Mouse (Mus musculus) Patski (cell line): ENCODE data around the gene Mta3. TPM values are rescaled to one million over a fixed set of nuclear protein-coding genes. Genes with fewer than 3 reads are reported as not detected.

Experiments
- ATAC-seq: fragments of 100-300 bp; one replicate; pipeline ENCODE4 v1.8.0; 2021
- CTCF ChIA-PET: fragments of 350-600 bp; sonication (Branson Sonifier 250); formaldehyde crosslinking; loops from one replicate; lab custom pipeline; 2022; ENCODE audit warnings: inconsistent platforms; lab: Charles Lee
- POLR2A ChIA-PET: fragments of 350-600 bp; sonication (Branson Sonifier 250); formaldehyde crosslinking; loops from one replicate; lab custom pipeline; 2022; ENCODE audit warnings: antibody characterized with exemption, inconsistent platforms; lab: Charles Lee
- DNase-seq: peaks from one replicate; pipeline ENCODE4 v3.0.0-alpha.2; 2011; ENCODE audit warnings: low read depth, low spot score
- H3K27me3 ChIP-seq: fragments of 371-371 bp; one replicate; pipeline ENCODE4 v1.5.1; 2021
- CTCF ChIP-seq: fragments of 100-300 bp; IDR thresholded peaks from one replicate; pipeline ENCODE4 v1.5.1; 2021
- in situ Hi-C: fragments of 300-500 bp; cut with MboI; formaldehyde crosslinking; loops from 3 replicates; pipeline ENCODE4 v1.11.1; 2018; ENCODE audit warnings: low pct_unique_long_range_greater_than_20kb, mixed read lengths
- polyA plus RNA-seq: library from polyadenylated mRNA; unstranded; gene quantifications from one replicate; pipeline ENCODE4 v1.2.3, GENCODE M21; 2021

The Mta3 gene
- polyA plus RNA-seq, 1 experiment from 2014 or later: 50.7 TPM

DNA sequence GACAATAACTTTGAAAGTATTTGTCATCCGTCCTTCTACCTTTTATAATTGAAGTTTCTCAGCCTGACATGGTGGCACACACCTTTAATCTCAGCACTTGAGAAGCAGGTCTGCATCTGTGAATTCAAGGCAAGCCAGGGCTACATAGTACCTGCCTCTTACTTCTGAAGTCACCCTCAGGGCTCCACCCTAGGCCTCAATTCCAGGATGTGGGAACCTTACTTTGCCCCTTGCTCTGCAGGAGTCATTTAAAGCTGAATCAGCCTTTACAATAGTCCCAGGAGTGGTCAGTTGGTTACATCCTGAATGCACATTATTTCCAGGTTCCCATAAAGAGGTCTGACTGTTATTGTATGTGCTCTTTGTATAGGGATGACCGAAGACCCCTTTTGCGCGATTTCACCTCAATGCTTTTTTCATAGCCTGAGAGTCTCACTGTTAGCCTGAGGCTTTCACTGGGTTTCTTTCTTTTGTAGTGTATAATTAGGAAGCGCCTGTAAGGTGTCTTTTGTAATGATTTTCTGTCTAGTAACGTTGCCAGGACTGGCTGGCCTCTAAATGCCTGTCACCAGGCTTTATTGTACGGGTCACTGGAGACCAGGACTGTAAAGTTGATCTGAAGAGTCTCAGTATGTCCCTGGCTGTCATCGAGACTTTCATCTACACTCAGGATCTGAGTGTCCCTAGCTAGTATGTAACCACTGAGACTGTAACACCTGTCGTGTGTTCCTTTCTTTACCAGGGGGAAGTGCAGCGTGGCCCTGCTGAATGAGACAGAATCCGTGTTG is 47.3 kb downstream of the Mta3 start:
- DNase-seq: no peak
- no peak for ATAC-seq
- CTCF ChIA-PET: no interaction called here
- POLR2A ChIA-PET: no interaction called here
- no peaks in the 10 kb centered on the region for H3K27me3 ChIP-seq
- in situ Hi-C loops: no loop called here
- TF ChIP-seq CTCF: no peak

DNA sequence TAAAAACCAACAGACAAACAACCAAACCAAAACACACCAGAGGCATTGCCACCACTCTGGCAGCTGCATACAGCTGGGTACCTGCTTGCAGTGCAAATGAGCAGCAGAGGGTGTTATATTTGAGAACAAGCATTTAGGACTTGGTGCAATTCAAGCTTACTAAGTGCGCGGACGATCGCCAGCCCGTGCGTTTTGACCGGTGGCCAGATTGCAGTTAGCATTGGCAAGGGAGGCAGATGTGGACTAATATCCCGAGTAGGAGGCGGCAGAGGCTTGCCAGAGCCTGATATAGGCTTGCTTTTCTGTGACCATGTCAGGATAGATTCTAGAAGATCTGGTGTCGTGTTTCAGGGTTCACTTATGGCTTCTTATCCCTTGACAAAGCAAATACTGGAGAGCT is 52.1 kb downstream of the Mta3 start:
- CTCF ChIA-PET: interaction anchor here (0.6 kb wide), 1 partner anchor 25 kb away, joined by 3 read pairs; no protein-coding TSS in a partner anchor
- POLR2A ChIA-PET: no interaction called here
- no peaks in the 10 kb centered on the region for H3K27me3 ChIP-seq
- DNase-seq (no peak), ATAC-seq (no peak)
- in situ Hi-C loops: no loop called here
- TF ChIP-seq CTCF: no peak

DNA sequence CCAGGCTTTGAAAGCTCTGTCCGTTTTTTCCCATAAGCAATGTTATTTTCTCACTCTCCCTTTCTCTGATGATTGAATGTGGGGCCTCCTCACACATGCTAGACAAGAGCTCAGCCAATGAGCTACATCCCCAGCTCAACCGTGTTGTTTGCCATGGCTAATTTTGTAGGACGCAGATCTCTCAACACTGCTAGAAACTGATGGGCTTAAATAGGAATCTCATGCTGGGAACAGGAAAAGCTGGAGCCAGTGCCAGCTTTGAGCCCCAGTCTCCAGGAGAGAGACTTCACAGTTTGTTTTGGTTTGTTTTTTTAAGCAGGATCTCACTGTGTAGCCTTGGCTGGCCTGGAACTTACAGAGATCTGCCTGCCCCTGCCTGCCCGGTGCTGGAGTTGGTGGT is 53.6 kb downstream of the Mta3 start:
- no peak for DNase-seq
- TF ChIP-seq CTCF: no peak
- ChIA-PET CTCF (interaction anchor here (1.8 kb wide), 1 partner anchor 15 kb away, joined by 4 read pairs; no protein-coding TSS in a partner anchor), POLR2A (no interaction called here)
- in situ Hi-C loops: no loop called here
- no peak for ATAC-seq
- no peaks in the 10 kb centered on the region for H3K27me3 ChIP-seq

DNA sequence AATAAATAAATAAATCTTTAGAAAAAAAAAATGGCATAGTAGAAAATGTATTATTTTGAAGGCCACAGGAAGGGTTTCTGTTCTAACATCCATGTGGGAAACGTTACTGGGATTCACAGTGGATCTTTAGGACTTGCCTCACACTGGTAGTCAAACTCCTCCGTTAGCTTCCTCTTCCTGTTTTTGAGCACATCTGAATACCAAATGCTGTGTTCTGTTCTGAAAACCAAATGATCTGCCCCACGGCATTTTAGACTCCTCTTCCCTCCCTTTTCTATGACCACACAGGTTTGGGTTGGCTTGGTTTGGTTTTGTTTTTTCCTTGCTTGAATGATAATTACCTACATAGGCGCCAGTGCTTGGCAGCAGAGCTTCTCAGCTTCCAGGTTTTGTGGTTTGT is 58.6 kb downstream of the Mta3 start:
- ATAC-seq (no peak), DNase-seq (peak; percentile 17)
- CTCF ChIA-PET: no interaction called here
- POLR2A ChIA-PET: no interaction called here
- in situ Hi-C loops: no loop called here
- H3K27me3 ChIP-seq: no peaks in the 10 kb centered on the region
- no peak for TF ChIP-seq CTCF

DNA sequence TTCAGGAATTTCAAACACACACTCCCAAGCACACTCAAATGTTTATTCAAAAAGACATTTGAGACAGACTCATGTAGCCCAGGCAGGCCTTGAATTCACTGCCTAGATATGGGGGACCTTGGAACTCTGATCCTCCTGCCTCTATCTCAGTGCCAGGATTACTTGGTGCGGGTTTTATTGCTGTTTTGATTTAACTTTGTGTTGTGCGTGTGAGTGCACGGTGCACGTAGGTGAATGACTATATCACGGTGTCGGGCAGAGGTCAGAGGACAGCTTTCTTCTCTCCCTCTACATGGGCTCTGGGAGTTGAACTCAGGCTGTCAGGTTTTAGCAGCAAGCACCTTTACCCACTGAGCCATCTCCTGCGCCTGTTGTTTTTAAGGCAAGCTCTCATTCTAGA is 61.1 kb downstream of the Mta3 start:
- in situ Hi-C loops: no loop called here
- no peaks in the 10 kb centered on the region for H3K27me3 ChIP-seq
- no peak for DNase-seq
- no peak for ATAC-seq
- ChIA-PET POLR2A (no interaction called here), CTCF (no interaction called here)
- no peak for TF ChIP-seq CTCF

DNA sequence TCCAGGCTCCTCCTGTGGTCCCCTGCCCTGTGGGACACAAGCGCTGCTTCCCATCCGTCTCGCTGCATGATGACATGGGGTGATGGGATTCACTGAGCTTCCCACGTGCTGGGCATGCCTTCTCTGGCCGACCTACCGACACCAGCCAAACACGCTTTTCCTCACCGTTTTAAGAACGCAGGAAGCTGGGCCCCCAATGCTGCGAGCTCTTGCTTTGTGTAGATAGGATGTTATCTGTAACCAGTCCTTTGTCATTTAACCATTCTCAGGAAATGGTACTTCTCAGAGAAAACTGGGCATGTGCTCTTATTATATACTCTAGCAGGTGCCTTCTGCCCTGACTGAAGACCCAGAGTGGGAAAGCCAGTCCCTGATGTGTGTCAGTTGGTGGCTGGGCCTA is 62.3 kb downstream of the Mta3 start:
- ChIA-PET POLR2A (no interaction called here), CTCF (interaction anchor here (1.0 kb wide), 1 partner anchor 8 kb away, joined by 4 read pairs; no protein-coding TSS in a partner anchor)
- in situ Hi-C loops: no loop called here
- no peaks in the 10 kb centered on the region for H3K27me3 ChIP-seq
- ATAC-seq (no peak), DNase-seq (no peak)
- TF ChIP-seq CTCF: no peak

DNA sequence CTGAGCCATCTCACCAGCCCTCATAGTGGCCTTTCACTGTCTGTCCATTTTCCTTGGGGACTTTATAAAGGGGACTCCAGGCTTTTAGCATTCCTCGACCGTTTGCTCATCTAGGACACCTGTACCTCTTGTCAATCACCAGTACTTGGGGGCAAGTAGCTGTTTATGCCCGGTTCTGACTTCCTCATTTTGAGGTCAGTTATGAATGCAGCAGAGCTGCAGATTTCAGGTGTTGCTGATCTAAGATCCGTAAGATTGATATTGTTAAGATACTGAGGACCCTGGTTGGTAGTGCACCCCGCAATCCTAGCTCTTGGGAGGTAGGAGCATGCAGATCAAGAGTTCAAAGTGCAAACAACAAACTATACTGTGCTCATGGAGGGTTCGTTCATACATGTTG is 64.4 kb downstream of the Mta3 start:
- ChIA-PET CTCF (no interaction called here), POLR2A (no interaction called here)
- DNase-seq: no peak
- no peaks in the 10 kb centered on the region for H3K27me3 ChIP-seq
- in situ Hi-C loops: no loop called here
- TF ChIP-seq CTCF: no peak
- ATAC-seq: no peak

DNA sequence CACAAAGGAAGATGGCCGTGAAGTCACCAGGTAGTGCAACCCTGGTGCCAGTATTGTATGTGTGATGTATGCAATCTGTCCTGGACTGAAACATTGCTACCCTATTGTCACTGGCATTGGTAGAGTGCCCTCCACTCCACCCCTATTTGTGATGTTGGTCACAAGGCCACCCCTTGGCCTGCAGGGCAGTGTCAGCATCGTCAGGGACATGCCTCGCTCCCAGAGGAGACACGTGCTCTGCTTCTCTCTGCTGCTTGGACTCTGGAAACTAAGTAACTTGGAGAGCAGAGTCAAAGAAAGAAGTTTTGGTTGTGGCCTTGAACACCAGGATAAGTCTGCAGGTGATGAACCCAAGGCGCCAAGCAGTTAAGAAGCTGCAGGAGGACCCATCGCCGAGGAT is 65.0 kb downstream of the Mta3 start:
- no peaks in the 10 kb centered on the region for H3K27me3 ChIP-seq
- no peak for ATAC-seq
- ChIA-PET CTCF (interaction anchor here (0.9 kb wide), 1 partner anchor 13 kb away, joined by 3 read pairs; no protein-coding TSS in a partner anchor), POLR2A (no interaction called here)
- no peak for TF ChIP-seq CTCF
- in situ Hi-C loops: no loop called here
- DNase-seq: no peak

DNA sequence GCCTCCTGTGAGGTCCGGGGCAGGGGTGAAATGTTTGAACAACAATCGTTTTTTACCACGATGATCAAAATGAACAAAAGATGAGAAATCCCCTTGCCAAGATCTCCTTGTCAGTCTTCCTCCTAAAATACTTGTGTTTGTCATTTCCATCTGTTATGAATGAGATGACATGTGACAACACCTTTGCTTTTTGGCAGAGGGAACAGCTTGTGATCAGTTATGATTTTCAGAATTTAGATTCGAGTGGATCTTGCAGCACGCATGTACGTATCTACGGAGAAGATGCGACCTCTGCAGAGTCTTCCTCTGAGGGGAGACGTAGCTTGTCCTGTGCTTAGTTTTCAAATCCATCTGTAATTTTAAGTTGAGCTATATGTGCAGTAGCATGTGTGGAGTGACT is 66.1 kb downstream of the Mta3 start:
- in situ Hi-C loops: no loop called here
- ATAC-seq (no peak), DNase-seq (no peak)
- TF ChIP-seq CTCF: no peak
- ChIA-PET CTCF (no interaction called here), POLR2A (interaction anchor here (0.6 kb wide), 1 partner anchor 65 kb away, joined by 3 read pairs; no protein-coding TSS in a partner anchor)
- no peaks in the 10 kb centered on the region for H3K27me3 ChIP-seq

DNA sequence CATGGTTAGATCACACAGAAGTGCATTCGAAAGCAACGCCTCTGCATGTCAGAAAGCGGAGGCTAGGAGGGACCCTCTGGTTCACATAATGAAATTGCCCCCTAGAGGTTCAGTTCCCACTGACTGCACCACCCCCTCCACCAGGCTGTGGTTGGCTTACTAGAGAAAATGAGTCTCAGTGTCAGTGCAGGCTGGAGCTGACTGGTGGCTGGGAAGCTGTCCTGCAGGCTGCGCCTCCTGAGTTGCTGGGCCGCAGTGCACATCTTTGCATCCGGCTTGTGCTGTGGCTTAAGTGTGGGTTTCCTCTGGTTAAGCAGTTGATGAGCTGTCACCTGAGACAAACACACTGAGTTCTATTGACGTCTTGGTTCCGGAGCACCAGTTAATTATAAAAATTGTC is 66.7 kb downstream of the Mta3 start:
- no peak for TF ChIP-seq CTCF
- H3K27me3 ChIP-seq: no peaks in the 10 kb centered on the region
- ChIA-PET CTCF (interaction anchor here (1.3 kb wide), 1 partner anchor 9 kb away, joined by 3 read pairs; no protein-coding TSS in a partner anchor), POLR2A (no interaction called here)
- ATAC-seq (no peak), DNase-seq (no peak)
- in situ Hi-C loops: no loop called here

DNA sequence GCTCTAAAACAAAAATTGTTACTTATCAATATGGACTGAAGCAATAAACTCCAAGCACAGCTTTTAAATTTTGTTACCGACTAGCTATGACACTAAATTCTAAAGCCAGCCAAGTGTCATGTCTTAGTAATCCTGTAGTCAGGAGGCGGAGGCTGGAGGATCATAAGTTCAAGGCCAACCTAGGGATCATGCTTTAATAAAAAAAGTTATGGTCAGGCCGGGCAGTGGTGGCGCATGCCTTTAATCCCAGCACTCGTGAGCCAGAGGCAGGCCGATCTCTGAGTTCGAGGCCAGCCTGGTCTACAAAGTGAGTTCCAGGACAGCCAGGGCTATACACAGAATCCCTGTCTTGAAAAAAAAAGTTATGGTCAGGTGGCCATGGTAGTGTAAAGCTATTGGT is 71.0 kb downstream of the Mta3 start:
- no peak for DNase-seq
- CTCF ChIA-PET: interaction anchor here (0.9 kb wide), 1 partner anchor 9 kb away, joined by 4 read pairs; no protein-coding TSS in a partner anchor
- POLR2A ChIA-PET: no interaction called here

More for the DNA sequence above, 71.0 kb downstream of the Mta3 start:
- in situ Hi-C loops: no loop called here
- no peak for ATAC-seq
- H3K27me3 ChIP-seq: no peaks in the 10 kb centered on the region
- no peak for TF ChIP-seq CTCF
